Mouse (Mus musculus): ENCODE measurements around the gene Cpeb4. TPM values are rescaled to one million over a fixed set of nuclear protein-coding genes. Genes with fewer than 3 reads are reported as not detected.
"Not testable (repeated sequence)": the region's sequence is repeated elsewhere in the genome, so short reads cannot be mapped to it uniquely, and the experiment has no call there.

The Cpeb4 gene
- polyA plus RNA-seq, 1 experiment from 2014 or later: 2.5 TPM

DNA sequence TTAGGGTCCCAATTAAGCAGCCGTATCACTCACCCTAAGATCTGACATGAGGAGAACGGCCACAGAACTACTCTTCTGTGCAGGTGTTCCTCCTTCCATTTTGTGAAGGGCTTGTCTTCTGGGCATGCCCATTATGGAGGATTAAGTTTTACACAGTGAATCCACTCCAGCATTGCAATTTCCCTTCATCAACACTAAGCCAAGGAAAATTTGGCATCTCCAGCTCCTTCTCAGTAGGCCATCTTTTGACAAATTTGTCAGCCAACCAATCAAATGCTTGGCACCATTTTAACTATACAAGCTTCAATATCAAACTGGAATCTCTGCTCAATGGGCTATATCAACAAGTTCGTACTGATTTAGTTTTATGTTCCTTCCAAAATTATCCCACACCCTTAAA lies 34.8 kb upstream of the Cpeb4 start:
- no peaks in the 10 kb centered on the region for H3K9me3 ChIP-seq
- 89% methylated on average over 3 of the region's 3 CpGs for WGBS
- H3K4me3 ChIP-seq: no peak overlapping the region
- H3K36me3 ChIP-seq (replicated peaks): no peaks in the 10 kb centered on the region
- no peak overlapping the region for H3K27ac ChIP-seq
- peaks cover 19% of the 10 kb centered on the region for H3K4me1 ChIP-seq
- DNase-seq (ENCODE audit: extremely low spot score, low spot score): no peak
- no peaks in the 10 kb centered on the region for H3K27me3 ChIP-seq (ENCODE audit: poor library complexity, severe bottlenecking)

DNA sequence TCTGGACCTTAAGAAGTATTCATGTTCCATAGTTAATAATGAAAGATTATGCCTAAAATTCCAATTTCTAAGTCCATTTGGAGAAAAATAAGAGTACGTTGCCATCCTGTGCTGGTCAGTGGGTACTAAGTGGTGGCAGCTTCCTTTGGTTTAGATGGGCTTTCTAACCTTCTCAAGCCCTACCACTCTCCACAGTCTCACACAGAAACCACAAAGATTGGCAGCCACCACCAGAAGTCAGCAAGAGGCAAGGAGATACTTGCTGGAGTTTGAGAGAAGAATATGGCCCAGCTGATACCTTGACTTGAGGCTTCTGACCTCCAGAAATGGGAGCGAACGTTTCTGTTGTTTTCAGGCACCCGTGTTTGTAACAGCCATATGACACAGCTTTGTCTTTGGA lies 34.3 kb upstream of the Cpeb4 start:
- Histone ChIP-seq H3K27me3 (ENCODE audit: poor library complexity, severe bottlenecking) (no peaks in the 10 kb centered on the region), H3K4me1 (peaks cover 19% of the 10 kb centered on the region), H3K4me3 (no peak overlapping the region), H3K36me3 (replicated peaks) (no peaks in the 10 kb centered on the region), H3K9me3 (no peaks in the 10 kb centered on the region), H3K27ac (no peak overlapping the region)
- no peak for DNase-seq (ENCODE audit: extremely low spot score, low spot score)
- WGBS: 92% methylated on average over 4 of the region's 4 CpGs

DNA sequence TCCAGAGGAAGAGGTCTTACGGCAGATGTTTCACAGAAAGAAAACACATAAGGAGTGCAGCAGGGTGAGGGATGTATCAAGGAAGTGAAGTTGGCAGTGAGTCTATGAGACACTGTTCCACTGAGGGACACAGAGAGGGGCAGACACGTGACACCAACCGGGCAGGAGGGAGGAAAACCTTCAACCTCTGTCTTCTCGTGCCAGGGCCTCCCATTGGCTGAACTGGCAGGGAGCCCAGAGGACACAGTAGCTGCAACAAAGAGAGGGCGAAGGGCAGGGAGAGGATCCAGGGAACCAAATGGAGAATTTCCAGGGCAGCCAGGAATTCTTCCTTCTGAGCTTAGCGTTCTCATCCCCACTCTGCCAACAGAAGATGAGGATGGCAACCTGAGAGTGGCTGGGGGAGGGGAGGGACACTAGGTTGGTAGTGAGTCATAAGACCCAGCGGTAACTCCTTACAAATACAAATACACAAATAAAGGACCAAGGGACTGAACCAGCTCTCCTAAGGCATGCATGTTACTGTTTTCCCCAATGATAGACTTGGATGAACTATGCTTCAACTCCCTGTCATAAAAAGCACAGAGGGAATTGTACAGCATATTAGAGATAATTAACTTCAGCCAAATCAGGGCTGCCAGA lies 33.4 kb upstream of the Cpeb4 start:
- WGBS: 63% methylated on average over 7 of the region's 7 CpGs
- peaks cover 17% of the 10 kb centered on the region for H3K4me1 ChIP-seq
- no peak overlapping the region for H3K4me3 ChIP-seq
- no peak for DNase-seq (ENCODE audit: extremely low spot score, low spot score)
- peak overlapping the region; percentile 32; the same call in 1 of the 2 replicates for H3K27ac ChIP-seq
- no peaks in the 10 kb centered on the region for H3K36me3 ChIP-seq (replicated peaks)
- H3K9me3 ChIP-seq: no peaks in the 10 kb centered on the region
- no peaks in the 10 kb centered on the region for H3K27me3 ChIP-seq (ENCODE audit: poor library complexity, severe bottlenecking)

DNA sequence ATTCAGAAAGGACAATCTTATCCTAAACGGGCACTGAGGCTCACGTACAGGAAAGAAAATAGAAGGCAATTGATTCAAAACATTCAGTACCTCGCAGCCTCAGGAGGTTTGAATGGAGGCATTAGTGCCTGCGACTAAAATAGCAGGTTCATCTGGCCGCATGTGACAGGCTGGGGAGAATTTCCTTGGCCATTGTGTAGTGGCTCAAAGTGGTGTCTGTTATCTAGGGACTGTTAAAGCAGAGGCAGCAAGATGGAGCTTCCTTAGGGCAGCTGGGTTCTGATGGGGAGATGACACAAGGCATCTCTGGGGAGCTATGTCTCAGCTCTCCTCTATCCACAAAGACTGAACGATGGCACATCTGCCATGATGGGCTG lies 32.9 kb upstream of the Cpeb4 start:
- no peak for DNase-seq (ENCODE audit: extremely low spot score, low spot score)
- H3K27ac ChIP-seq: no peak overlapping the region; the same call in 1 of the 2 replicates
- WGBS: 67% methylated on average over 6 of the region's 6 CpGs
- H3K4me1 ChIP-seq: peaks cover 14% of the 10 kb centered on the region
- no peak overlapping the region for H3K4me3 ChIP-seq
- H3K36me3 ChIP-seq (replicated peaks): no peaks in the 10 kb centered on the region
- H3K27me3 ChIP-seq (ENCODE audit: poor library complexity, severe bottlenecking): no peaks in the 10 kb centered on the region
- H3K9me3 ChIP-seq: no peaks in the 10 kb centered on the region

DNA sequence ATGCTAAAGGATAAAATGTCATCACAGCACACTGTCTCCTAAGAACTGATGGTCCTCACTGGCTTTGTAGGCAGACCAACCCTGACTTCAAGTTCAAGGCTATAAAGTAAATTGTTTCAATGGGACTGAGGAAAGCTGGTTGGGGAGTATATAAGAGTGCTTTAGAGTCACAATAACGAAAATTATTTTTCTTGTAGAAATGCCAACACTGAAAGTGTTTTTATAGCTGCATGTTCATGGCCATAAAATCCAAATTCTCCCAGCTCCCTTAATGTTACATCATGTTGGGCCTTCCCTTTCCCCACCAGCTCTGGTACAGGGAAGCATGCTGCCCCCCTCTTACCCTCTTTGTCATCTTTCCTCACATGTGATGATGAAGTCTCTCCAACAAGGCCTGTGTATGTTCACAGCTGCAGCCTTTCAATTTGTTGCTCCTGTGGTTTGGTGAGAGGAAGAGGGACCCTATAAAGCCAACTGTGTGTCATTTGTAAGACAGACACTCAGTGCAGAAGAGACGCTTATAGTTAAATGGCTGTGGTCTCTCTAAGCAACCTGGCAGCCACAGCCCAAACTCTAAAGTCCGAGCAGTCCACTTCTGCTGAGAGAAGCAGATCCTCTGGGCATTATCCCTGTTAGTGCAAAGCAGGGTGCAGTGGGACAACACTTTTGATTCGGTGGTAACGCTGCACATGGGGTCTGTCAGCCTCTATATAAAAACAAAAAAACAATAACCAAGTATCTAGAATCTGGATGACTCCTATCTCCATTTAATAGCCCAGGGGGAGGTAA lies 29.6 kb upstream of the Cpeb4 start:
- no peak for DNase-seq (ENCODE audit: extremely low spot score, low spot score)

GRCm38 (mm10) chr11:31843177-31843833 lies 28.7 kb upstream of the Cpeb4 start:
- Histone ChIP-seq H3K36me3 (replicated peaks) (no peaks in the 10 kb centered on the region), H3K27ac (peak overlapping the region; percentile 32), H3K4me3 (no peak overlapping the region), H3K9me3 (no peaks in the 10 kb centered on the region), H3K27me3 (ENCODE audit: poor library complexity, severe bottlenecking) (no peaks in the 10 kb centered on the region), H3K4me1 (peaks cover 33% of the 10 kb centered on the region)
- 91% methylated on average over 7 of the region's 7 CpGs for WGBS
- DNase-seq (ENCODE audit: extremely low spot score, low spot score): no peak

More for the DNA sequence above, 29.6 kb upstream of the Cpeb4 start:
- H3K27ac ChIP-seq: peak overlapping the region; percentile 32
- H3K9me3 ChIP-seq: no peaks in the 10 kb centered on the region
- no peaks in the 10 kb centered on the region for H3K36me3 ChIP-seq (replicated peaks)
- H3K27me3 ChIP-seq (ENCODE audit: poor library complexity, severe bottlenecking): no peaks in the 10 kb centered on the region
- no peak overlapping the region for H3K4me3 ChIP-seq
- peaks cover 26% of the 10 kb centered on the region for H3K4me1 ChIP-seq
- 90% methylated on average over 5 of the region's 5 CpGs for WGBS

GRCm38 (mm10) chr11:31843834-31844188 lies 28.2 kb upstream of the Cpeb4 start:
- DNase-seq (ENCODE audit: extremely low spot score, low spot score): no peak
- H3K4me3 ChIP-seq: no peak overlapping the region
- WGBS: 85% methylated on average over 5 of the region's 5 CpGs
- H3K4me1 ChIP-seq: peaks cover 28% of the 10 kb centered on the region
- no peaks in the 10 kb centered on the region for H3K9me3 ChIP-seq
- H3K36me3 ChIP-seq (replicated peaks): no peaks in the 10 kb centered on the region
- no peaks in the 10 kb centered on the region for H3K27me3 ChIP-seq (ENCODE audit: poor library complexity, severe bottlenecking)
- peak overlapping the region; percentile 32 for H3K27ac ChIP-seq

DNA sequence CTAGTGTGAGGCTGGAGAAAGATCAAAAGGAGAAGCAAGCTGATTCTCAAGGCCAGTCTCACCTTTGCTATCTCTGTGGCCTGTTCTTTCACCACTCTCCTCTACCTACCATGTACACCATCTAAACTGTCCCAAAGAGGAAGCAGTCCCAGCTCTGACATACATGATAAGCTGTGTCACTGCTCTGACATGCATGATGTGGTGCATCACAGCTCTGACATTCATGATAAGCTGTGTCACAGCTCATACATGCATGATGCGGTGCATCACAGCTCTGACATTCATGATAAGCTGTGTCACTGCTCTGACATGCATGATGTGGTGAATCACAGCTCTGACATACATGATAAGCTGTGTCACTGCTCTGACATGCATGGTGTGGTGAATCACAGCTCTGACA lies 26.9 kb upstream of the Cpeb4 start:
- not testable (repeated sequence) for H3K27me3 ChIP-seq (ENCODE audit: poor library complexity, severe bottlenecking); DNase-seq (ENCODE audit: extremely low spot score, low spot score); H3K4me3 ChIP-seq; H3K9me3 ChIP-seq; H3K36me3 ChIP-seq (replicated peaks)
- Histone ChIP-seq H3K4me1 (peaks cover 21% of the 10 kb centered on the region), H3K27ac (peak overlapping the region; percentile 56)
- WGBS: 91% methylated on average over 1 of the region's 1 CpGs

- no peaks in the 10 kb centered on the region for H3K36me3 ChIP-seq (replicated peaks)
- no peaks in the 10 kb centered on the region for H3K9me3 ChIP-seq
- WGBS: 54% methylated on average over 9 of the region's 9 CpGs
- H3K4me1 ChIP-seq: peaks cover 37% of the 10 kb centered on the region
- H3K27ac ChIP-seq: peak overlapping the region; percentile 76
- DNase-seq (ENCODE audit: extremely low spot score, low spot score): no peak
- no peak overlapping the region for H3K4me3 ChIP-seq
- H3K27me3 ChIP-seq (ENCODE audit: poor library complexity, severe bottlenecking): no peaks in the 10 kb centered on the region
These were observed 25.1 kb upstream of the Cpeb4 start for GRCm38 (mm10) chr11:31846771-31847468.

- Histone ChIP-seq H3K4me3 (no peak overlapping the region), H3K4me1 (peaks cover 42% of the 10 kb centered on the region), H3K36me3 (replicated peaks) (no peaks in the 10 kb centered on the region), H3K27me3 (ENCODE audit: poor library complexity, severe bottlenecking) (no peaks in the 10 kb centered on the region), H3K9me3 (no peaks in the 10 kb centered on the region), H3K27ac (peak overlapping the region; percentile 76; the same call in 1 of the 2 replicates)
- WGBS: 86% methylated on average over 5 of the region's 5 CpGs
- no peak for DNase-seq (ENCODE audit: extremely low spot score, low spot score)
These were observed 24.6 kb upstream of the Cpeb4 start for GRCm38 (mm10) chr11:31847469-31847805.

DNA sequence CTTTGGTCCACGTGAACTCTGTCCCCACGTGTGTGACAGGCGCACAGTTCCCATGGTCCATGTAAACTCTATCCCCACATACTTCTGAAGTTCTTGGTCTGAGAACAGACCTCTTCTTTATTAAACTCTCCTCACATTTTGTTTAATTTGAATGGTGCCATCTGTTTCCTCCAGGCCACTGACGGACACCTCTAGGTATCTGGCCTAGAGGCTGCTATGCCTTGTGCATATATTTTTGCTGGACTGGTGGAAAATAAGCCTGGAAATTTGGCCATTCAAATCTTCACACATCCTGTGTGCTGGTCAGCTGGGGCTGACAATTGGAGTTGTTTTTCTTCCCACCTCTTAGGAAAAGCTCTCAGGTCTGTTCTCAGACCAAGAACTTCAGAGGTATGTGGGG lies 23.3 kb upstream of the Cpeb4 start:
- WGBS: 87% methylated on average over 4 of the region's 4 CpGs

DNA sequence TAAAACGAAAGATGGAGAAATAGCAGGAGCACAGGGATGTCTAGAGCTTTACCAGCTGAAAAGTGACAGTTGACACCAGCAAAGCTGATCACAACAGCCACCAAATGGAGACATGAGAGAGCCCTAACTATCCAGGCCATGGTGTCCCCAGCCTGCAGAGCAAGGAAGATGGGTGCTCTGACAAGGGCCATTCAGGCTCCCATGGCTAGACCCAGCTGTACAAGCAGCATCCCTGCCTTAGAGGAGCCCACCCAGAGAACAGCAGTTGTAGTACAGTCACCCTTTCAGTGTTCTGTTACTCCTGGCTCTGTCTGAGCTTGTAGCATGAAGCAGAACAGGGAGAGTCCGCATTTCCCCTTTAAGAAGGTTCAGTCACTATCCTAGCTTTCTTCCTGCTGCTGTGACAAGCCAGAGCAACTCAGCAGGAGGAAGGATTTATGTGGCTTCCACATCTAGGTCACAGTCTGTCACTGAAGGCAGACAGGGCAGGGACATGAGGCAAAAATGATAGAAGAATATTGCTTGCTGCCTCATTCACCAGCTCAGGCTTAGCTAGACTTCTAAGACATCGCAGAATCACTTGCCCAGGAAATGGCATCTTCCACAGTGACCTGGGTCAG lies 21.7 kb upstream of the Cpeb4 start:
- DNase-seq (ENCODE audit: extremely low spot score, low spot score): no peak
- H3K4me1 ChIP-seq: peaks cover 45% of the 10 kb centered on the region
- H3K27ac ChIP-seq: no peak overlapping the region
- H3K36me3 ChIP-seq (replicated peaks): no peaks in the 10 kb centered on the region
- H3K27me3 ChIP-seq (ENCODE audit: poor library complexity, severe bottlenecking): no peaks in the 10 kb centered on the region
- no peak overlapping the region for H3K4me3 ChIP-seq
- H3K9me3 ChIP-seq: no peaks in the 10 kb centered on the region
- 85% methylated on average over 3 of the region's 3 CpGs for WGBS

More for the DNA sequence above, 23.3 kb upstream of the Cpeb4 start:
- Histone ChIP-seq H3K27ac (0 out of 2 replicates have a peak overlapping the region, but pooled peaks have one; percentile 76), H3K9me3 (no peaks in the 10 kb centered on the region), H3K36me3 (replicated peaks) (no peaks in the 10 kb centered on the region), H3K4me1 (peaks cover 42% of the 10 kb centered on the region), H3K27me3 (ENCODE audit: poor library complexity, severe bottlenecking) (no peaks in the 10 kb centered on the region), H3K4me3 (no peak overlapping the region)
- no peak for DNase-seq (ENCODE audit: extremely low spot score, low spot score)

Data from forebrain, embryonic 10.5 days (tissue).